Mouse (Mus musculus): ENCODE data around the gene Gm29094.
A peak's percentile ranks its signal among the peaks of the same experiment; 100 is the strongest.
"Not testable (repeated sequence)": the region's sequence is repeated elsewhere in the genome, so short reads cannot be mapped to it uniquely, and the experiment has no call there.

Gm29094 gene

DNA sequence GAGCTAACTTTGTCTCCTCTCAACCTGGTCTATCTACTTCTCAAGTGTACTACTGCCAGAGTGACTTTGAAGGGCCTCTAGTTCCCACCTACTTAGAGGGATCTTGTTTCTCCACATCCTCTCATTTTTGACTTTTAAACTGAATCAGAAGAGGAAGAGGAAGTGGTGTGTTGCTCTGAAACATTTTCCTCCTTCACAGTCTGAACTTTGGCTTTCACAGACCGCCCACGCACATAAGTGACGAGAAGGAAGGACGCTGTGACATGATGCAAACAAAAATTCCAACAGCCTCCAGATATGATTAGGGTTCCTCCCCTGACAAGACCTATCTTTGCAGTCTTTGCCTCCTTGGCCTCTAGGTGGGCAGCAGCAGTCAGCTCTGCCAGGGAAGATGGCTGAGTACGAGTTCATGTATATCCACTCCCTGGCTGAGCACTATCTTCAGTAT is at the start of gene Gm29094, which contains the start of gene Bcl2a1b:
TSS of gene Gm29094 (plus strand) at position 411 of the 448 bp plus-strand sequence.
TSS of gene Bcl2a1b (plus strand) at position 241 of the 448 bp plus-strand sequence.
- DNase-seq (ENCODE audit: extremely low spot score, low spot score) = not testable (repeated sequence)

DNA sequence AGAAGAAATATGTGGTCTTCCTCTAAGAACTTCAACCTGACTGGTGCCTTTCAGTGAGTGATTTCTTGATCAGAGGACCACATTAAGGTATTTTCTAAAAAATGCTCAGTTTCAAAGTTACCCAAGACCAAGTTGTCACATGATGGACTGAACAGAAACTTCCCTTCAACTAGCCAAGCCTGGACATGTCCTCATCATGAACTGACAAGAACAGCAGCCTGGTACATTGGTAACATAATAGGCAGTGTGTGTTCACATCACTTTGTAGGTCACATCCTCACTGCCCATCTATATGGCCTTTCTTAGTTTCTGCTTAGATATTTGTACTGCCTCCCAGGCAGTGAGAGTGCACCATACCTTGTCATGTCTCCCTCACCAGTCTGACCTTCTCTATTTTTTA is 26.6 kb upstream of the Gm29094 start:
- DNase-seq (ENCODE audit: extremely low spot score, low spot score) = not testable (repeated sequence)

GRCm38 (mm10) chr9:89178833-89179232 is 20.3 kb upstream of the Gm29094 start:
- DNase-seq (ENCODE audit: extremely low spot score, low spot score) = peak; percentile 15

- not testable (repeated sequence) for DNase-seq (ENCODE audit: extremely low spot score, low spot score)
Observed at GRCm38 (mm10) chr9:89179469-89179868, 19.7 kb upstream of the Gm29094 start.

GRCm38 (mm10) chr9:89187006-89187405 is 12.2 kb upstream of the Gm29094 start:
- DNase-seq (ENCODE audit: extremely low spot score, low spot score) = not testable (repeated sequence)

GRCm38 (mm10) chr9:89195483-89195882 is 3.7 kb upstream of the Gm29094 start:
- DNase-seq (ENCODE audit: extremely low spot score, low spot score) = not testable (repeated sequence)

DNA sequence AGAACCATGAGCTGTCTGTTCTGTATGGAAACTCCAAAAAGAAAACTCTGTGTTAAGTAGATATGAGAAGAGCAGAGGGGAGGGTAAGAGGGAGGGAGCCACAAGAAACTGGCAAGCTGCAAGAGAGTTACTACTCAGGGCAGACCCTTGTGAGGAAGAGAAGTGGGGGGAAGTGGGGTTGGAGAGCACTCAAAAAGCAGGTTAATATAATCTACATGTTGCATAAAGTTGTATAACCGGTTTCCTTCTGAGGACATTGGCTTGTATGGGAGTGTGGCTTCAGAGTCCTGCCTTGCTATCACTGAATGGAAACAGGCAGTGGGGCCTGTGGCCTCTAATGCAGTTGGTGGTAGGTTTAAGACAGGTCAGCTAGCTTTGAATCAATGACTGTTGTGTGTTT is 1.7 kb upstream of the Gm29094 start:
- not testable (repeated sequence) for DNase-seq (ENCODE audit: extremely low spot score, low spot score)

GRCm38 (mm10) chr9:89198349-89198748 is 830 bp upstream of the Gm29094 start:
- not testable (repeated sequence) for DNase-seq (ENCODE audit: extremely low spot score, low spot score)

DNA sequence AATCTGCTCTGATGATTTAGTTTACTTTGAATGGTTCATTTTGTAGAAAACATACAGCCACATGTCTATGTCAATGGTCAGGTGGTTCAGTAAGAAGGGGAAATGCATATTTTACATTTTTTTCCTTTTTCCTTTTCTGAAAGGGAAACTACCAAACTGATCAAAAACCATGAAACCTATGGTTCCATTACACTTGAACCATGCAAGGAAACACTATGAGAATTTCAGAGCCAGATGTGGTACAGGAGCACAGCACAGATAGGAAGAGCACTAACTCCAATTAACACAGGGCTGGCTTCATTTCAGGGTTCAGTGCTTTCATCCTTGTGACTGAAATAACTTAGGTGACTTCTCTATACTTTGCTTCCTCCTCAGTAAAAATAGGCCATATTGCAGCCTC is 3.1 kb downstream of the Gm29094 start:
- DNase-seq (ENCODE audit: extremely low spot score, low spot score) = not testable (repeated sequence)

DNA sequence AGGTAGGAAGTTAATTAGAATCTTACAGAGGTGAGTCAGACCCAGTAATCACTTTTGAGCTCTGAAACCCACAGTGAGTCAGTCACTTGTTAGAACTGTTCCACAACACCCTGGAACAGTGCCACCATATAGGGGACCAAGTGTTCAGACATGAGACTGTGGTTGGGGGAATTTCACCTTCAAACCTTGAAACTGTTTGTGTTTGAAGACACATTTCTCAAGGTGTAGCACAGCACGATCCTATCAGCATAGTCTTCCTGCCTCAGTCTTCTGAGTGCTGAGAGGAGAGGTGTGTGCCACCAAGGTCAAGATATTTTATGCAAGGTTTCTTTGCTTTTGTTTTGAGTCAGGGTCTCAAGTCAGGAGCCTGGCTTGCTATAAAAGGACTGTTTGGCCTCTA is 9.8 kb downstream of the Gm29094 start:
- not testable (repeated sequence) for DNase-seq (ENCODE audit: extremely low spot score, low spot score)

GRCm38 (mm10) chr9:89210353-89211064 is 11.3 kb downstream of the Gm29094 start, which contains the start of gene Mthfs:
Gene Mthfs (plus strand): TSS chr9:89210676.
- peak; percentile 18 for DNase-seq (ENCODE audit: extremely low spot score, low spot score)

DNA sequence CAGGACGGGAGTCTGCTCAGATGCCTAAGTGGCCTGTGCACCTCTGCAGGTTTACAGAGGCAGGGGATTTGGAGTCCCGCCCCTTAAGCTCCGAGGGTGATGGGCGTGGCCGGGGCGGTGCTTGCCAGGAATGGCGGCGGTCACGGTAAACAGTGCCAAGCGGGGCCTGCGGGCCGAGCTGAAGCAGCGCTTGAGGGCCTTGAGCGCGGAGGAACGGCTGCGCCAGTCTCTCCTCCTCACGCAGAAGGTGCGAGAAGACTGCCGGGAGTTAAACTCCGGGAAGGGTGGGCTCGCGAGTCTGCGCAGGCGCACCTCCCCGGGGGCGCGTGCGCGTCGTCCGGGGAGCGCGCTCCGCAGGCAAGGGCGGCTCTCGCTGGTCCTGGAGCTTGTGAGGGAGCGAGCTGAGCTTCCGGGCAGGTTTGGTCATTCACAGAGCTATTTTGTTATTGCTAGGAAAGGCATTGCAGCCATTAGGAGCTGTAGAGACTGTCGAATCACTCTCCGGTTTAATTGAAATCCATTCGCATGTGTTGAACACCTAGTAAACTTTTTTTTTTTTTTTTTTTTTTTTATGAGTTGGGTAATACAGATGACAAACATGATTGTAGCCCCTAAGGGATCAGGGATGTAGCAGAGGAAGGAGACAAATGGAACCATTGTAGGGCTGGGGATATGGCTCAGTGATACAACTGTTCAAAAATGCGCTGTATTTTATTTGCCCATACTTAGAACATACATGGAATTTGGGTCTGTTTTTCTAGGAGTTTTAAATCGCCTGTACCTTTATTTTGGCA is 12.1 kb downstream of the Gm29094 start:
- not testable (repeated sequence) for DNase-seq (ENCODE audit: extremely low spot score, low spot score)

- not testable (repeated sequence) for DNase-seq (ENCODE audit: extremely low spot score, low spot score)
Observed at GRCm38 (mm10) chr9:89212428-89212827, 13.2 kb downstream of the Gm29094 start.

GRCm38 (mm10) chr9:89218174-89218573 is 19.0 kb downstream of the Gm29094 start:
- DNase-seq (ENCODE audit: extremely low spot score, low spot score) = not testable (repeated sequence)

- not testable (repeated sequence) for DNase-seq (ENCODE audit: extremely low spot score, low spot score)
Observed at GRCm38 (mm10) chr9:89219668-89220067, 20.5 kb downstream of the Gm29094 start.

DNA sequence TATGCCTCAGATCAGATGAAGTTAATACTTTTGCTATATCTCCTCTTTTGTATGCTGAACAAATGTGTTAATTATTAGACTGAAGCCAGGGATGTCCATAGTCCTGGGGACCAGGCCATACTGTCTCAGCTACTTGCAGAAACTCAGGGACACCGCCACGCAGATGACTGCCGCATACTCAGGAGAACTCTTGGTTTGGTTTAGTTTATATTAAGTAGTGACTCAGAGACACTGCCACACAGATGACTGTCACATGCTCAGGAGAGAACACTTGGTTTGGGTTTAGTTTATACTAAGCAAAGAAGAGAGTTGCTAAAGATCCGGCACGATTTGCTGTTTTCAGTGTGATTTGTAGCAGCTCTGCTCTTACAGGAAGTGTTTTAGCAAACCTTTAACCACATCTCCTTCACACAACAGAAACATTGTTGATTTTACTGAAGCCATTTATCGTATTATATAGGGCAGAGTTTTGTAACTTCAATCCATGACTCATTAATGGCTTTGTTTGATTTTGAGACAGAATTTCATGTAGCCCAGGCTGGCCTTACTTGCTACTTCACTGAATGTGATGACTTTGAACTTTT is 21.6 kb downstream of the Gm29094 start:
- not testable (repeated sequence) for DNase-seq (ENCODE audit: extremely low spot score, low spot score)

DNA sequence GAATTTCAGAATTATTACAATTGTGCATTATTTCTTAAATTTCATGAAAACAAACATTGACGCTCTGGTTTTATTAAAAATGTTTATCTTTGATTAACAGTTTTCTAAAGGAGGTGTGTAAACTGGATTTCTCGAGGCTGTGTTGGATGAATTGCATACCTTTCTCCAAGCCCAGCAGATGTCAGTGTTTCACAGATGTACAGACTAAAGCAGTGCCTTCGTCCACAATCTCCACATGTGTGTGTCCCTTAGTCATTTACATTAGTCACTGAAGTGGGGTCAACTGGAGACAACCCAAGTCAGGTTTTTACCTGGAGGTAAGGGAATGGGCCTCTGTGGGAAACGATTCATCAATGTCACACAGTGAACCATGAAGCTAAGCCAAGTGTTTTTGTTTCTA is 26.9 kb downstream of the Gm29094 start:
- no peak for DNase-seq (ENCODE audit: extremely low spot score, low spot score)

- no peak for DNase-seq (ENCODE audit: extremely low spot score, low spot score)
Observed at GRCm38 (mm10) chr9:89228122-89228521, 28.9 kb downstream of the Gm29094 start.

- DNase-seq (ENCODE audit: extremely low spot score, low spot score) = not testable (repeated sequence)
Observed at GRCm38 (mm10) chr9:89230897-89231497, 31.8 kb downstream of the Gm29094 start.

DNA sequence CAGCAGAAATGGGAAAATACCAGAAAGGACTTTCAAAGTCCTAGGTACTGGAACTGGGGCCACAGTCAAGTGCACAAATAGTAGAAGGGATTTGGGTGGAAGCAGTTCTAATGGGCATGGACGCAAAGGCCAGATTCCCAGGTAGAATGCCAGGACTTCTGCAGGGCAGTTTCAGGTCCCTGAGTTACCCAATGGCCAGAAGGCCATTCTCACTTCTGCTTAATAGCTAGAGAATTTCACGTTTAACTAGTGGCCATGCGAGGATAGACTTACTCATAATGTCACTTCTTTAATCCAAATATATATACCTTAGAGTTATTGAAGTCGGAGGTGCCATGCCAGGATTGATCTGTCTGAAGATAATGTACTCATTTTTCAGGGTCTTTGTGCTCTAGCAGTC is 38.0 kb downstream of the Gm29094 start:
- not testable (repeated sequence) for DNase-seq (ENCODE audit: extremely low spot score, low spot score)

DNA sequence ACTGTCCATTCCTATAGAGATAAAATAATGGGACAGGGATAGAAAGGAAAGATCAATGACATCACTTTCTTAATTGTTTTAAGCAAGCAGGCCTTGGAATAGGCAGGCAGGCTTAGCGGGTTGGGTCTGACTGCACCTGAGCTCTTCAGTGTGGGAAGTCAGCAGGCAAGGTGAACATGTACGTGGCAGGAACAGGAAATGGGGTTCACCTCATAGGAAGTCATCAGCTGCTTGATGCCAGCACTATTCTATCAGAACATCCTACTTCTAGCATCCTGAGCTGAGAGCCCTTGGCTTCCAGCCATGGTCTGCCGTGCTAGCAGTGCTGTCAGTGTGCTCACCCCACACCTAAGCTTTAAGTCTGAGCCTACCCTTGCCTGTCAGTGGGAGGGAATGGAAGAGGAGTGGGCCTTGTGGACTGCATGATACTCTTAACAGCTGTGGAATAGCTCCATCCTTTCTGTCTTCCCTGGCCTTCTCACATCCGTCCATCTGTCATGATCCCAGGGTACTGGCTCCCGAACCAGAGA is 39.9 kb downstream of the Gm29094 start:
- not testable (repeated sequence) for DNase-seq (ENCODE audit: extremely low spot score, low spot score)
